Mouse (Mus musculus) spleen, adult 2 months (tissue): ENCODE data around the gene Apaf1. TPM values are rescaled to one million over a fixed set of nuclear protein-coding genes. Genes with fewer than 3 reads are reported as not detected.
A peak's percentile ranks its signal among the peaks of the same experiment; 100 is the strongest.

ENCODE experiments used
- DNase-seq, 2 experiments: peaks; one replicate each; pipeline versions ENCODE4 v3.0.0 to v3.0.0-alpha.2; 2012 to 2021; ENCODE audit warnings: low spot score in 2 of 2, low read depth in 1 of 2
- H3K27ac ChIP-seq: fragments of 200-500 bp; 2 replicates; pipeline ENCODE4 v1.5.1; 2012; ENCODE audit warnings: low read length, inconsistent platforms; ENCODE audit not compliant: insufficient read depth
- H3K27me3 ChIP-seq: fragments of 200-500 bp; 2 replicates; pipeline ENCODE4 v1.6.1; 2012; ENCODE audit warnings: mild to moderate bottlenecking, moderate library complexity, low read length, inconsistent platforms; ENCODE audit not compliant: control insufficient read depth, insufficient read depth
- H3K36me3 ChIP-seq: fragments of 200-500 bp; 2 replicates; pipeline ENCODE4 v1.6.1; 2012; ENCODE audit warnings: mild to moderate bottlenecking, low read length, inconsistent platforms; ENCODE audit not compliant: control insufficient read depth, insufficient read depth
- H3K4me1 ChIP-seq: fragments of 200-500 bp; 2 replicates; pipeline ENCODE4 v1.6.1; 2011; ENCODE audit warnings: inconsistent platforms; ENCODE audit not compliant: control insufficient read depth, insufficient read depth, insufficient read length
- H3K4me3 ChIP-seq: fragments of 200-500 bp; 2 replicates; pipeline ENCODE4 v1.5.1; 2011; ENCODE audit warnings: mild to moderate bottlenecking, inconsistent platforms; ENCODE audit not compliant: insufficient read depth, insufficient read length; ENCODE audit errors: extremely low read depth
- CTCF ChIP-seq: fragments of 200-500 bp; IDR thresholded peaks from 2 replicates; pipeline ENCODE4 v1.5.1; 2011; ENCODE audit warnings: mild to moderate bottlenecking, inconsistent platforms; ENCODE audit not compliant: insufficient read depth, insufficient read length, insufficient replicate concordance; ENCODE audit errors: extremely low read depth
- POLR2A ChIP-seq: fragments of 200-500 bp; IDR thresholded peaks from 2 replicates; pipeline ENCODE4 v1.6.1; 2011; ENCODE audit warnings: low read depth, low read length, inconsistent platforms
- WGBS: fragments of 180-500 bp; shearing (Covaris S2); methylation state at CpG from one replicate; pipeline ENCODE4 v1.1.7; 2018; 5-methylcytosine and 5-hydroxymethylcytosine counted together
- polyA plus RNA-seq: library from polyadenylated mRNA; depleted of rRNA; stranded (reverse); fragments of >200 nt; gene quantifications from 2 replicates; pipeline ENCODE4 v1.2.3, GENCODE M21; 2012

Apaf1 gene
- polyA plus RNA-seq, 1 experiment = 6.5 TPM

GRCm38 (mm10) chr10:91052734-91053133, 29.8 kb downstream of the Apaf1 start:
- Histone ChIP-seq H3K27me3 (no peaks in the 10 kb centered on the region), H3K4me3 (no peak overlapping the region), H3K4me1 (no peaks in the 10 kb centered on the region), H3K27ac (no peak overlapping the region), H3K36me3 (peaks cover 25% of the 10 kb centered on the region)
- TF ChIP-seq CTCF = no peak
- no peak for TF ChIP-seq POLR2A
- no peak for DNase-seq

GRCm38 (mm10) chr10:91051156-91051555, 31.4 kb downstream of the Apaf1 start:
- H3K4me3 ChIP-seq = no peak overlapping the region
- 95% methylated on average over 3 of the region's 3 CpGs for WGBS
- TF ChIP-seq CTCF = no peak
- TF ChIP-seq POLR2A = no peak
- H3K36me3 ChIP-seq = peaks cover 26% of the 10 kb centered on the region
- H3K27ac ChIP-seq = no peak overlapping the region
- no peaks in the 10 kb centered on the region for H3K27me3 ChIP-seq
- DNase-seq = no peak
- H3K4me1 ChIP-seq = no peaks in the 10 kb centered on the region

- DNase-seq = no peak
- 91% methylated on average over 4 of the region's 4 CpGs for WGBS
- peaks cover 24% of the 10 kb centered on the region for H3K36me3 ChIP-seq
- H3K27me3 ChIP-seq = no peaks in the 10 kb centered on the region
- H3K27ac ChIP-seq = no peak overlapping the region
- no peaks in the 10 kb centered on the region for H3K4me1 ChIP-seq
- no peak for TF ChIP-seq POLR2A
- no peak for TF ChIP-seq CTCF
- H3K4me3 ChIP-seq = no peak overlapping the region
Observed at GRCm38 (mm10) chr10:91049696-91050095, 32.9 kb downstream of the Apaf1 start.

- Histone ChIP-seq H3K27me3 (no peaks in the 10 kb centered on the region), H3K36me3 (peaks cover 18% of the 10 kb centered on the region), H3K4me1 (no peaks in the 10 kb centered on the region; the same call in 1 of the 2 replicates), H3K4me3 (no peak overlapping the region), H3K27ac (no peak overlapping the region)
- DNase-seq = peak; percentile 42 to 68
- WGBS = 43% methylated on average over 8 of the region's 8 CpGs
- TF ChIP-seq CTCF (peak; percentile 79; the same call in 1 of the 2 replicates), POLR2A (no peak)
Observed at GRCm38 (mm10) chr10:91033942-91034341, 48.6 kb downstream of the Apaf1 start.

GRCm38 (mm10) chr10:91032399-91032798, 50.2 kb downstream of the Apaf1 start:
- Histone ChIP-seq H3K27me3 (no peaks in the 10 kb centered on the region), H3K4me3 (no peak overlapping the region), H3K4me1 (peaks cover 4% of the 10 kb centered on the region), H3K27ac (no peak overlapping the region), H3K36me3 (peaks cover 12% of the 10 kb centered on the region)
- peak; percentile 51 to 79 for DNase-seq
- TF ChIP-seq POLR2A (no peak), CTCF (peak; percentile 83; the same call in 1 of the 2 replicates)
- 9% methylated on average over 4 of the region's 4 CpGs for WGBS

GRCm38 (mm10) chr10:91031176-91031575, 51.4 kb downstream of the Apaf1 start:
- peaks cover 7% of the 10 kb centered on the region for H3K36me3 ChIP-seq
- peaks cover 4% of the 10 kb centered on the region for H3K4me1 ChIP-seq
- no peak overlapping the region for H3K27ac ChIP-seq
- H3K4me3 ChIP-seq = no peak overlapping the region
- 84% methylated on average over 9 of the region's 9 CpGs for WGBS
- no peak for DNase-seq
- TF ChIP-seq POLR2A (no peak), CTCF (no peak)
- no peaks in the 10 kb centered on the region for H3K27me3 ChIP-seq

GRCm38 (mm10) chr10:91029002-91029539, 53.5 kb downstream of the Apaf1 start:
- peaks cover 7% of the 10 kb centered on the region for H3K36me3 ChIP-seq
- no peaks in the 10 kb centered on the region for H3K27me3 ChIP-seq
- peaks cover 4% of the 10 kb centered on the region for H3K4me1 ChIP-seq
- H3K4me3 ChIP-seq = no peak overlapping the region
- no peak for DNase-seq
- no peak for TF ChIP-seq POLR2A
- no peak for TF ChIP-seq CTCF
- peak overlapping the region; percentile 83; the same call in 1 of the 2 replicates for H3K27ac ChIP-seq
